Mouse (Mus musculus): ENCODE measurements around the gene Aacs.

DNA sequence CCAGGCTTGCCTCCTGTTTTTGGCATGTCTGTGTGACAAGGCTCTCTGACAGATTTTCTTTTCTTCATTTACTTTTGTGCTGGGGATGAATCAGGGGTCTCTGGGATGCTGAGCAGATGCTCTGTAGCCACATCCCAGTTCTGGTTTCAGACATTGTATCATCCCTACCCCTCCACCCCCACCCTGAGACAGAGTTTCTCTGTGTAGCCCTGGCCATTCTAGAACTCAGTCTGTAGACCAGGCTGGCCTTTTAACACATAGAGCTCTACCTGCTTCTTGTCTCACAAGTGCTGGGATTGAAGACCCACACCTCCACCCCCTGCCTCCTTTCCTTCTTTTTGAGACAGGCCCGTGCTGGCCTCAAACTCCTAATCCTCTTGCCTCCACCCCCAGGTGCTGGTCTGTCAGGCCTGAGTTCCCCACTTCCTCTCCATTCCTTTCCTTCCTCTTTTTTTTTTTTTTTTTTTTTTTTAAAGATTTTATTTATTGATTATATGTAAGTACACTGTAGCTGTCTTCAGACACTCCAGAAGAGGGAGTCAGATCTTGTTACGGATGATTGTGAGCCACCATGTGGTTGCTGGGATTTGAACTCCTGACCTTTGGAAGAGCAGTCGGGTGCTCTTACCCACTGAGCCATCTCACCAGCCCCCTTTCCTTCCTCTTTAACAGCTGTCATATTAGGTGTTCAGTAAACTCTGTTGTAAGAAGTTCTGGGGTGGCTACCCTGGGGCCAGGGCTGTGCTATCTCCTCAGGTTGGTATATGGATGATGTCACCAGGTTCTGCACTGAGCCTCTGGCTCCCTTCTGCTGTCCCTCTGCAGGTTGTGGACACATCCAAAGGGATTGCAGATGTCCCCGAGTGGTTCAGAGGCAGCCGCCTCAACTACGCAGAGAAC lies 8.3 kb downstream of the Aacs start:
- TF ChIP-seq NRF1 (IDR thresholded peaks at IDR 0.05; ENCODE audit: low read depth, low read length) (no peak), POLR2A (IDR thresholded peaks at IDR 0.05; ENCODE audit: low read depth, low read length) (no peak), USF1 (IDR thresholded peaks at IDR 0.05; ENCODE audit: low read depth, low read length) (no peak), MAZ (IDR thresholded peaks at IDR 0.05; ENCODE audit: low read depth, low read length) (no peak), CTCF (conservative IDR thresholded peaks at IDR 0.05 in 1 of 2, IDR thresholded peaks at IDR 0.05 in 1 of 2; ENCODE audit: low read depth in 2 of 2, low read length in 2 of 2) (no peak), MEF2A (IDR thresholded peaks at IDR 0.05; ENCODE audit: borderline replicate concordance, low read depth, low read length) (no peak)
